Mouse (Mus musculus) heart, adult 2 months (tissue): ENCODE data around the gene Pabpc4.

Source experiments
- CTCF ChIP-seq: fragments of 200-600 bp; IDR thresholded peaks from 2 replicates; pipeline ENCODE4 v1.8.1; 2022; ENCODE audit warnings: antibody characterized with exemption, mild to moderate bottlenecking, moderate library complexity
- EP300 ChIP-seq: fragments of 200-500 bp; IDR thresholded peaks from 2 replicates; pipeline ENCODE4 v1.6.1; 2011; ENCODE audit warnings: low read depth, low read length, control low read depth; ENCODE audit not compliant: insufficient read depth
- POLR2A ChIP-seq: fragments of 200-500 bp; IDR thresholded peaks from 2 replicates; pipeline ENCODE4 v1.6.1; 2011; ENCODE audit warnings: mild to moderate bottlenecking, low read depth, low read length, control low read depth; ENCODE audit not compliant: insufficient read depth

DNA sequence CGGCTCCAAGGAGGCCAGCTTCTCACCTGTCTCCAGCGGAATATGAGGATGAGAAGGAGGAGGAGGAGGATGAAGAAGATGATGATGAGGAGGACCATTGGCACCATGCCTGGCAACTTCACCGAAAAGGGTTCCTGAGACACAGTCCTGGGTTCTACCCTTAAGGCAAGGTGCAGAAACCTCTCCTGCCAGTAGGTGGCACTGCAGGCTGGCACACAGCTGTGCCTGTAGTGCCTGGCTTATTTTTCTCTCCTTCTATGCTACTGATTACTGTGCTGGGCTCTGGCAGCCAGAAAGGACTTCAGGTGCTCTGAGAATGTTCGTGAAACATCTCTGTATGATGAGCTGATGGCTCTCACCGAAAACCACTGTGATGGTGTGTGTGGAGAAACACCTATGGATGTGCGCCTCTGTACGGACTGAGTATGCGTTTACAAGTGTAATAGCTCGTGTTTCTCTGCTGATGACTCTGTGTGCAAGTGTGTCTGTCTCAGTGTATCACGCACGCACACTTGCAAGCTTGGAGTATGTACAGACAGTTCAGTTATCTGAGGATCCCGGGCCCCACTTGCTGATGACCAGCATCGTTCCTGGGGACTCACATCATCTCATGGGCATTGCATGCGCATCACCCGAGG, 42.3 kb upstream of the Pabpc4 start:
- TF ChIP-seq POLR2A (no peak), CTCF (no peak), EP300 (peak; percentile 91)
